Mouse (Mus musculus) ES-Bruce4 (cell line): Measurements from ENCODE around the gene Mmp25.

ENCODE experiments used
- CTCF ChIP-seq: IDR thresholded peaks from one replicate; pipeline ENCODE4 v1.8.1; 2011; ENCODE audit warnings: low read depth, low read length
- EP300 ChIP-seq: IDR thresholded peaks from 2 replicates; pipeline ENCODE4 v1.6.1; 2011; ENCODE audit warnings: low read depth, low read length; ENCODE audit not compliant: insufficient read depth
- POLR2A ChIP-seq: IDR thresholded peaks from one replicate; pipeline ENCODE4 v1.8.1; 2011; ENCODE audit warnings: low read length; ENCODE audit not compliant: insufficient read depth

- peak; percentile 58; the same call in 1 of the 2 replicates for TF ChIP-seq EP300
- no peak for TF ChIP-seq POLR2A
- TF ChIP-seq CTCF = peak; percentile 97
Measured at GRCm38 (mm10) chr17:23610361-23610800, 34.7 kb downstream of the Mmp25 start.
